ENCODE assay signal across 25 mouse cellular contexts in the genomic region with DNA sequence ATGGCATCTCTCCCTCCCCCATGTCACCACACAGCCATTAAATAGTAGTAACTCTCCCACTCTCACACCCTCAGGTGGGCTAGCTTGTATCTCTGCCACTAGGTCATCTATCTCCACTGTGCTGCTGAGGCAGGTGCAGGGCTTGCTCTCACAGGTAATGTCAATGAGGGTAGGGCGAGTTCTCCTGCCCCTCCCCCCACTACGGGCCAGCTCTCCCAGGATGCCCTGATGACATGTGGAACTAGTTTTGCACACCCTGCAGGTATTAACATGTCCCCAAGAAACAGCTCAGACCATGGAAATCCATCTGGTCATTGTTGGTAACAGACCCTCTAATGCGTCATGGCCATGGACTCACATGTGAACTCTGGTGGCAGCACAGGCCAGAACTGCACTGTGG.
"Had no signal": no experiment of that assay in that cellular context is flagged by ENCODE, and none has a peak within 500 bp of the region (broad histone marks: within the 10 kb centered on the region; RNA-seq: fewer than 3 reads in every experiment).

No protein-coding gene starts in this region.

- H3K4me1 ChIP-seq: heart, embryonic 13.5 days; heart, embryonic 15.5 days; hindbrain, embryonic 13.5 days; hindbrain, embryonic 15.5 days; kidney, embryonic 15.5 days; limb, embryonic 13.5 days; limb, embryonic 15.5 days; liver, embryonic 12.5 days had no signal

- H3K27ac ChIP-seq: heart, embryonic 13.5 days; heart, embryonic 15.5 days; hindbrain, embryonic 13.5 days; hindbrain, embryonic 15.5 days; hindbrain, postnatal 0 days; kidney, embryonic 15.5 days; kidney, postnatal 0 days; limb, embryonic 13.5 days; limb, embryonic 15.5 days; liver, embryonic 12.5 days had no signal

- H3K9me3 ChIP-seq: heart, embryonic 13.5 days; heart, embryonic 15.5 days; hindbrain, embryonic 13.5 days; hindbrain, embryonic 15.5 days; kidney, embryonic 15.5 days; limb, embryonic 13.5 days; limb, embryonic 15.5 days; liver, embryonic 12.5 days had no signal

- H3K27me3 ChIP-seq: heart, embryonic 13.5 days; heart, embryonic 15.5 days; hindbrain, embryonic 13.5 days; hindbrain, embryonic 15.5 days; kidney, embryonic 15.5 days; limb, embryonic 13.5 days; limb, embryonic 15.5 days; liver, embryonic 12.5 days had no signal

- DNase-seq: gastrocnemius, postnatal 14 days; gastrocnemius, postnatal 36 days; heart, adult 18-20 months; heart, postnatal 14 days; heart, postnatal 36 days; kidney, adult 11 months; kidney, adult 2 months; kidney, adult 9 months; kidney, postnatal 14 days; kidney, postnatal 36 days; layer of hippocampus, adult 9-11 months; layer of hippocampus, postnatal 36 days; left cerebral cortex, postnatal 4 days had no signal

- H3K9ac ChIP-seq: heart, embryonic 13.5 days; heart, embryonic 15.5 days; hindbrain, embryonic 13.5 days; hindbrain, embryonic 15.5 days; kidney, embryonic 15.5 days; limb, embryonic 13.5 days; limb, embryonic 15.5 days; liver, embryonic 12.5 days had no signal

- H3K4me3 ChIP-seq: heart, embryonic 13.5 days; heart, embryonic 15.5 days; hindbrain, embryonic 13.5 days; hindbrain, embryonic 15.5 days; kidney, embryonic 15.5 days; limb, embryonic 13.5 days; limb, embryonic 15.5 days; liver, embryonic 12.5 days had no signal

- H3K36me3 ChIP-seq: heart, embryonic 13.5 days; heart, embryonic 15.5 days; hindbrain, embryonic 13.5 days; hindbrain, embryonic 15.5 days; kidney, embryonic 15.5 days; limb, embryonic 13.5 days; limb, embryonic 15.5 days; liver, embryonic 12.5 days had no signal

- ATAC-seq: hindbrain, postnatal 0 days; intestine, embryonic 16.5 days; liver, embryonic 12.5 days had no signal

- H3K4me2 ChIP-seq: heart, embryonic 11.5 days; heart, embryonic 13.5 days; heart, embryonic 15.5 days; hindbrain, embryonic 13.5 days; hindbrain, embryonic 15.5 days; kidney, embryonic 15.5 days; limb, embryonic 13.5 days; limb, embryonic 15.5 days; liver, embryonic 12.5 days had no signal
